Mouse (Mus musculus) megakaryocyte, embryonic 14.5 days (primary cell): ENCODE measurements around the gene Slit2.

Source experiments
- FLI1 ChIP-seq: IDR thresholded peaks from 2 replicates; pipeline ENCODE4 v1.6.1; 2012; ENCODE audit warnings: low read length, inconsistent platforms, mixed read lengths
- GATA1 ChIP-seq: IDR thresholded peaks from 3 replicates; pipeline ENCODE4 v1.6.1; 2012; ENCODE audit warnings: mixed read lengths, low read length, inconsistent platforms, borderline replicate concordance

GRCm38 (mm10) chr5:48277561-48277960 is 294.6 kb downstream of the Slit2 start:
- TF ChIP-seq GATA1 (no peak), FLI1 (no peak)
